Mouse (Mus musculus): ENCODE measurements at regions not wholly inside any gene's neighbourhood (a gene's known extent, or its start where the extent isn't known, plus 50 kb on each side); places are given as distances from the start of the nearest gene placed in this dataset.
A peak's percentile ranks its signal among the peaks of the same experiment; 100 is the strongest.

DNA sequence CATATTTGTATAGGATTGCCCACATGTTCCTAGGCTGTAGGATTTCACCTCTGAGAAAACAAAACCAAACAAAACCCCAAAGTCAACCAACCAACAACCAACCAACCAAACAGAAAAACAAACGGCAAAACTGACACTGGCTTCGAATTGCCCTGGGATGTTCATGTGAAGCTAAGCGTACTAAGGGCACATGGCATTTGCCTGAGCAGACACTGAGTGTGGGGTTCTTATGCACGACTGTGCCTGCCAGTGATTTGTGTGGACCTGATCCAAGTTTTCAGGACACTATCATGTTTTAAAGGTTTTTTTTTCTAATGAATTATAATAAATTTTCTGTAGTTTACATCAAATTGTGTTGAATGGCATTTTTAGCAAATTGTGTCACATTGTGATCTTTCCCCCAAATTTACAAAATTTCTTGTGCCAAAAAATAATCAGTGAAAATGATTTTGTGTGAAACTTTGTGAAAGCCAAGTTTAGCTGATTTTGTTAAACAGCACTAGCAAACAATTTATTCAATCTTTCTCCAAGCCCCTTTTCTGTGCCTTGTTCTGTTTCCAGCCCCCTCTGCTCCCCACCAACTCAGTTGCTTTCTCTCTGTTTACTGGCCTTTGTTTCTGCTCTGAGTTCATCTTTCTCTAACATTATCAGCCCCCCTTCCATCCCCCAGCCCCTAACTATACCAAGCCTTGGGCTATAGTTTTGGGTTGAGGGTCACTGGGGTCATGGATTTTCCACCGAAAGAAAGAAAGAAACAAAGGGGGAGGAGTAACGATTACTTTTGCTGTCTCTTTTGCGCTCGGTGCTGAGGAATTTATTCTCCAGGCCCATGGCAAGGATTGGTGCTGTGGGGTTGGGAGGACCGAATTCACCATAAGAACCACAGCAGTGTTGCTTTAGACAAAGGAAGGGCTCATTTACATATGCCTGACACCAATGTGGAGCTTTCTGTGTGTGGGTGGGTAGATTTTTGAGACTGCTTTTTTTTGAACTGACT lies 377.0 kb upstream of the Nr2f1 start:
- WGBS, result 19% methylated on average over 9 of the region's 9 CpGs
- no peak overlapping the region for H3K4me3 ChIP-seq
- H3K27me3 ChIP-seq, result no peaks in the 10 kb centered on the region
- H3K4me2 ChIP-seq (replicated peaks), result no peak overlapping the region
- H3K9ac ChIP-seq, result no peak overlapping the region
- peak; percentile 82 for ATAC-seq (ENCODE audit: low FRiP score)
- H3K9me3 ChIP-seq (replicated peaks), result no peaks in the 10 kb centered on the region
- no peaks in the 10 kb centered on the region for H3K36me3 ChIP-seq
- no peak overlapping the region; the same call in 1 of the 2 replicates for H3K27ac ChIP-seq
- peaks cover 12% of the 10 kb centered on the region for H3K4me1 ChIP-seq

DNA sequence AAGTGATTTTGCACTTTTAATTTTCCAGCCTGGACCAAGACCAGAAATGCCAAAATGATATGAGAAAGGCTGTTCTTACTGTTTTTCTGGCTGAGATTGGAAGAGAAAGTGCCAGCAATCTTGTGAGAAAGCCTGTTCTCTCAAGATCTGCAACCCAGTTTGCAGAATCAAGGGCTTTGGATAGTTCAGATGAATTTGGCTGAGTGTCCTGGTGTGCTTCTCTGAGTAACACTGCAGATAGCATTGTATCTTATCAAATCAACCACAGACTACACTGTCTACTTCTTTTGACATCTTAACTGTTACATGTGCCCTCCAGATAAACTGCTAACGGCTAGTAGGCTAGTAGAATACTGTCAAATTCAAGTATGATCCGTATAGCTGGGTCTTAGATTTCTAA lies 371.5 kb upstream of the Nr2f1 start:
- Histone ChIP-seq H3K9ac (no peak overlapping the region), H3K36me3 (no peaks in the 10 kb centered on the region), H3K4me1 (no peaks in the 10 kb centered on the region), H3K27ac (no peak overlapping the region), H3K4me3 (no peak overlapping the region), H3K4me2 (replicated peaks) (no peak overlapping the region), H3K9me3 (replicated peaks) (no peaks in the 10 kb centered on the region), H3K27me3 (no peaks in the 10 kb centered on the region)
- no peak for ATAC-seq (ENCODE audit: low FRiP score)
- WGBS, result 86% methylated on average over 2 of the region's 2 CpGs

DNA sequence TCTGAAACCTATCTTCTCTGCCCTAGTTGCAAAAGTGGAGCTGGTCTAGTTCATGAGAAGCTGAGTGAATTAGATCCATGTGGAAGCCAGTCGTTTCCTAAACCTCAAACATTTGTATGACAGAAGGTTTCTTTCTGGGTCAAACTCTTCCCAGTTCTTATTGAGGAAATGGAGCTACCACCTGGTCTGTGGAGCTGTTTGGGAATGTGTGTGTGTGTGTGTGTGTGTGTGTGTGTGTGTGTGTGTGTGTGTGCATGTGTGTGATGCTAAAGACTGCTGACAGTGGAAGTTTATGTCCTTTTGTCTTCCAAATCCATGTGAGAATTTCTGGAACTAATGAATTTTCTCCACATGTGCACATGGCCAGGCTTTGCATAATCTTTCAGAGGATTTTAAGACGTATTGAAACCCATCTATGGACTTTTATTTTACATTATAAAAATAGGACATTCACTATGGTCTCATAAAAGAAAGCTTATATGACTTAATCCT lies 324.9 kb upstream of the Nr2f1 start:
- ATAC-seq (ENCODE audit: low FRiP score), result 0 out of 2 replicates have a peak, but pooled peaks have one; percentile 38
- H3K36me3 ChIP-seq, result no peaks in the 10 kb centered on the region
- no peaks in the 10 kb centered on the region for H3K4me1 ChIP-seq
- H3K4me3 ChIP-seq, result no peak overlapping the region
- H3K4me2 ChIP-seq (replicated peaks), result no peak overlapping the region
- H3K27ac ChIP-seq, result no peak overlapping the region
- H3K9me3 ChIP-seq (replicated peaks), result no peaks in the 10 kb centered on the region
- 44% methylated on average over 2 of the region's 2 CpGs for WGBS
- no peak overlapping the region for H3K9ac ChIP-seq
- H3K27me3 ChIP-seq, result no peaks in the 10 kb centered on the region

DNA sequence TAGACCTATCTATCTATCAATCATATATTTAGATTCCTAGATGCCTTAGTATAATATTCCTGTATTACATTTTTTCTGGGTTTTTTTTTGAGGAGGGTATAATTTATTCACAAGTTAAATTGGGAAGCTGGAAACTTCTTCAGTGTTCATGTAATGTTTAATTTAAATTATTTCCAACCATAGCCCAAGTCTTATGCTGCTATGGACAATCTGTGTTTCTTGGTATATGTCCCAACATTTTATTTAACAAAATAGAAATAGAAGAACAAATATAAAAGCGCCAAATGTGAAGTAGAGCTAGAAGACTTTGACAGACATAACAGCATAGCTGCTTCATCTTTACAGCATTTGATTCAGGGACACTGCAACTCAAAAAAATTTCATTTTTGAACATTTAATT lies 321.2 kb upstream of the Nr2f1 start:
- Histone ChIP-seq H3K4me3 (no peak overlapping the region), H3K27ac (no peak overlapping the region), H3K9me3 (replicated peaks) (no peaks in the 10 kb centered on the region), H3K9ac (no peak overlapping the region), H3K27me3 (no peaks in the 10 kb centered on the region), H3K4me1 (no peaks in the 10 kb centered on the region), H3K4me2 (replicated peaks) (no peak overlapping the region), H3K36me3 (no peaks in the 10 kb centered on the region)
- WGBS, result 100% methylated on average over 1 of the region's 1 CpGs
- ATAC-seq (ENCODE audit: low FRiP score), result no peak

DNA sequence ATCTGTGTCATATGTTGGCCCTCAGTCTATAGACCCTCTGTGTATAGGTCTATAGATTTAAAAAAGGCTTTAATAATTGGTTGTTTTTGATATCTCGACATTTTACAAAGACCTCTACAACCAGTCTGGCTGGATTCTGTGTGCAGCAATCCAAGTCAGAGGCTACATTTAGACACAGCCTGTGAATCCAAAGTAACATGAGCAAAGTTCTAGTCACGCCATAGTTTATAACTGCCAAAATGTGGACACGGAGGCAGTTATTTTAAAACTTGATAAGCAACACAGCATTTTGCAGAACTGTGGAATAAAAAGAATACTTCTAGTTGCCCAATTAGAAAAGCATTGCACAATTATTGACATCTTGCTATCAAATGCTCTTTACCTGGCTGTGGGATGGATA lies 320.6 kb upstream of the Nr2f1 start:
- Histone ChIP-seq H3K36me3 (no peaks in the 10 kb centered on the region), H3K27me3 (no peaks in the 10 kb centered on the region), H3K4me1 (no peaks in the 10 kb centered on the region), H3K27ac (no peak overlapping the region), H3K9me3 (replicated peaks) (no peaks in the 10 kb centered on the region), H3K4me3 (no peak overlapping the region), H3K4me2 (replicated peaks) (no peak overlapping the region), H3K9ac (no peak overlapping the region)
- WGBS, result 90% methylated on average over 3 of the region's 3 CpGs
- no peak for ATAC-seq (ENCODE audit: low FRiP score)

DNA sequence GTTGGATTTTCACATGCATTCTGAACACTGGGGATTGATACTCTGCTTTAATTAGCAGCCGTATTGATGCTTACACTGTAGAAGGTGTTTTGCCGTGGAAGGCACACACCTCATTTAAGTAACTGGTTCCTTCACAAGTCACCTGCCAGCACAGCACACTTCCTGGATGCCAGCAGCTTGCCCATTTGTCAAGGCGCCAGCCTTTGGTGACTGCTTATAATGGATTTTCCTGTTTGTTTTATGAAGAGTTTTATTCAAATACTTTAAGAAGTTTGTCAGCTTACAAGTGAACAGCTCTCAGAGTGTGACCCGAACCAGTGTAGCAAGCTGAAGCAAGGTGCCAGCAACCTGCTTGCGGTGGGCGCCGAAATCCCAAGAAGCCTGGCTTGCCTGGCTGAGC lies 301.0 kb upstream of the Nr2f1 start:
- WGBS, result 85% methylated on average over 7 of the region's 7 CpGs
- H3K36me3 ChIP-seq, result no peaks in the 10 kb centered on the region
- no peak for ATAC-seq (ENCODE audit: low FRiP score)
- H3K4me2 ChIP-seq (replicated peaks), result no peak overlapping the region
- no peaks in the 10 kb centered on the region for H3K9me3 ChIP-seq (replicated peaks)
- H3K4me1 ChIP-seq, result no peaks in the 10 kb centered on the region
- H3K9ac ChIP-seq, result no peak overlapping the region
- no peak overlapping the region for H3K27ac ChIP-seq
- no peaks in the 10 kb centered on the region for H3K27me3 ChIP-seq
- H3K4me3 ChIP-seq, result no peak overlapping the region

DNA sequence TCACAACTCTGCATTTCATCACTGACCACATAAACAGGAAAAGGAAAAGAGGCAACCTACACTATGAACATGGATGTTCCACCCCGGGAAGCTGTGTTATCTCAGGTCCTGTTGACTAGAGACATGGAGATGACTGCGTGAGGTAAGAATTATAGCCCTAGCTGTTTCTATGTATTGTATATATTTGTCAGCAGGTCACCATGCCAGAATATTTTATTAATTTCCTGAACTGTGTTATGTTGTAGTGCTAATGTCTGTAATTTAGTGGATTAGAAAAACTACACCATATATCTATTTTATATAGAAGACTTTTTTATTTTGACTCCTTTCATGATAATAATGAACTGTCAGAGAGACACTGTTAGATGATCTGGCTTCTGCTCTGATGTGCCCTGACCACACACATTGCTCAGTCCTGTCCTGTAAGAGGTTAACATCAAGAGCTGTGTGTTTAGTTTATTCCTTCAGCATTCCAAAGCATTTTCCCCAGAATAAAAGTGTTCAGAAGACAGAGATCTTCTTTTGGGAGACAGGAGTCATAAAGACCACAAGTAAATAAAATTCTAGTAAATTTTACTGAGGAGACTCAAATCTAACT lies 284.3 kb upstream of the Nr2f1 start:
- Histone ChIP-seq H3K4me3 (no peak overlapping the region), H3K27ac (no peak overlapping the region), H3K4me1 (no peaks in the 10 kb centered on the region), H3K36me3 (no peaks in the 10 kb centered on the region), H3K27me3 (no peaks in the 10 kb centered on the region), H3K4me2 (replicated peaks) (no peak overlapping the region), H3K9me3 (replicated peaks) (no peaks in the 10 kb centered on the region), H3K9ac (no peak overlapping the region)
- WGBS, result 76% methylated on average over 2 of the region's 2 CpGs
- no peak for ATAC-seq (ENCODE audit: low FRiP score)

DNA sequence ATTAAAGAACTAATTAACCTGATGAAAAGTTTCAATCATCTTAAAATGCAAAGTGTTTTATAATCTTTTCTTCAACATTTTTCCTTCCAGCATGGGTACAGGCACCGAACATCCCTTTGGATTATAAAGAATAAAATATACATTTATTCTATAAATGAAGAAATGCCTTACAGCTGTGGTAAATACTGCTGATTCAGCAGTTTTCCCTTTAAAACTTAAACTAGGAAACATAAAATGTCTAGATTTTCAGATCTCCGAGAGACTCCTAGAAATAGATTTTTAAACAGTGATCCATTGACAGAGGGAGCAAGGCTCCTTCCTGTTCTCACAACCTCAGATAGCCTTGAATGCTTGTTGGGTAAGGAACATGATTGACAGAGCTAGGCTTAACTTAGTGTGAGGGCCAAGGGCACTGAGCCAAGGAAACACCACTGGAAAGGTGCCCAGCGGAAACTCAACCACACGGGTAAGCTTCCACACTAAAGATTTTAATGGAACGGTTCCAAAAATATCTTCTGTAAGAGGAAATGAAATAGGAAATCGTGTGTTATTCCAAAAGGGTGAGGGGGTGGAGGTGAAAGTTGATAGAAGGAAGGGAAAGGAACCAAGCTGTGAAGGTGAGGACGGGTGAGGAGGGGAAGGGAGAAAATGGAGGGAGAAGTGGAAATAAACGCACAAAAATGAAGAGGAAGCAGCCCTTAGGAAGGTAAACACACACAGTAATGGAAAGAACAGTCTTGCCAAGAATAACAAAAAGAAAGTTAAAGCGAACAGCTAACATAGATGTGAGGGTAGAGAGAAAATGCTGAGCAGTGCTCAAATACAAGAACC lies 283.6 kb upstream of the Nr2f1 start:
- H3K36me3 ChIP-seq, result no peaks in the 10 kb centered on the region
- H3K27me3 ChIP-seq, result no peaks in the 10 kb centered on the region
- ATAC-seq (ENCODE audit: low FRiP score), result no peak
- no peak overlapping the region for H3K9ac ChIP-seq
- H3K4me1 ChIP-seq, result no peaks in the 10 kb centered on the region
- no peak overlapping the region for H3K4me3 ChIP-seq
- no peak overlapping the region for H3K4me2 ChIP-seq (replicated peaks)
- H3K9me3 ChIP-seq (replicated peaks), result no peaks in the 10 kb centered on the region
- H3K27ac ChIP-seq, result no peak overlapping the region
- 60% methylated on average over 9 of the region's 9 CpGs for WGBS

DNA sequence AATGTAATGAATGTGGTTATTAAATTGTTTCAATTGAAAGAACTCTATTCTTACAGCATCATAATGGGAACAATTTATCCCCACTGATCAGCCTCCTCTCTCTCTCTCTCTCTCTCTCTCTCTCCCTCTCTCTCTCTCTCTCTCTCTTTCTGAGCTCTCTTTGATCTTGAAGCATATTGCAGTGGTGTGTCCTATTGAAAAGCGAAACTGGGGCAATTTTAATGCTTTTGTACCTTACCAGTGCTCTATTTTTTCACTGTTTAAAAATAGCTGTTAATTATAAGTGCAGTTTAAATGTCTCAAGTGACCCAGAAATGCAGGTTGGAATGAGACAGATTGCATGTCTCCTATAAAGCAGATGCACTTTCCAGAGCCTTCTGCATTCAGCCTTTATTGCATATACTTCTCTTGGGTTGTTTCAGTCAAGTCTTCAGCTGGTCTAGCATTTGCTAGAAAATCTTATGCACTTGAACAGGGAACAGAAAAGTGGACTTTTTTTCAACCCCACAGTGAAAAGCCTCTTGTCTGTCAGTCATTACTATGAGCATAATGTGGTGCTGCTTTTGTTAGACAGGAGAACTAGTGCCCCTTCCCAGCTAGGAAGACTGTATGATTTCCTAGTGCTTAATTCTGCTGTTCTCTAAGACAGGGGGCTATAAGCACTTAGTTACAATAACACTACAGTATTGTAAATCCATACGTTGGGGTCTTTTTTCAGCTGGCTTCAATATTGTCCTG lies 251.9 kb upstream of the Nr2f1 start:
- ATAC-seq (ENCODE audit: low FRiP score), result no peak
- Histone ChIP-seq H3K9me3 (replicated peaks) (no peaks in the 10 kb centered on the region), H3K4me2 (replicated peaks) (no peak overlapping the region), H3K4me3 (no peak overlapping the region), H3K4me1 (no peaks in the 10 kb centered on the region), H3K27me3 (no peaks in the 10 kb centered on the region), H3K27ac (no peak overlapping the region), H3K9ac (no peak overlapping the region), H3K36me3 (no peaks in the 10 kb centered on the region)
- 49% methylated on average over 2 of the region's 2 CpGs for WGBS

DNA sequence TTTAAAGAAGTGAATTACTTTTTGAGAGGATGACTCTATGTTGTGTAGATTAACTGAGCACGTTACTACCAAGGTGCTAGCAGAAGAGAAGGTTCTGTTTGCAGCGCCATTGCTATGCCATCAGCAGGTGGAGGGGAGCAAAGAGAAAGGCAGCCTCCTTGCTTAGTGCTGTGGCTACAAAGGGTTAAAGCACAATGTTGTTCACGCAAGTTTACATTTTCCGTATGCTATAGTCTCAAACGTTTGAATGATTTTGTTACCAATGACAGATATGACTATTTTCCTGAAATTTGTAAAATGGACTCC lies 247.1 kb upstream of the Nr2f1 start:
- H3K9ac ChIP-seq, result no peak overlapping the region
- H3K4me3 ChIP-seq, result no peak overlapping the region
- H3K9me3 ChIP-seq (replicated peaks), result no peaks in the 10 kb centered on the region
- no peaks in the 10 kb centered on the region for H3K27me3 ChIP-seq
- no peaks in the 10 kb centered on the region for H3K36me3 ChIP-seq
- peak overlapping the region; percentile 34; the same call in 1 of the 2 replicates for H3K4me2 ChIP-seq (replicated peaks)
- no peak overlapping the region for H3K27ac ChIP-seq
- 0 out of 2 replicates have a peak, but pooled peaks have one; percentile 19 for ATAC-seq (ENCODE audit: low FRiP score)
- peaks cover 17% of the 10 kb centered on the region for H3K4me1 ChIP-seq
- 69% methylated on average over 5 of the region's 5 CpGs for WGBS

DNA sequence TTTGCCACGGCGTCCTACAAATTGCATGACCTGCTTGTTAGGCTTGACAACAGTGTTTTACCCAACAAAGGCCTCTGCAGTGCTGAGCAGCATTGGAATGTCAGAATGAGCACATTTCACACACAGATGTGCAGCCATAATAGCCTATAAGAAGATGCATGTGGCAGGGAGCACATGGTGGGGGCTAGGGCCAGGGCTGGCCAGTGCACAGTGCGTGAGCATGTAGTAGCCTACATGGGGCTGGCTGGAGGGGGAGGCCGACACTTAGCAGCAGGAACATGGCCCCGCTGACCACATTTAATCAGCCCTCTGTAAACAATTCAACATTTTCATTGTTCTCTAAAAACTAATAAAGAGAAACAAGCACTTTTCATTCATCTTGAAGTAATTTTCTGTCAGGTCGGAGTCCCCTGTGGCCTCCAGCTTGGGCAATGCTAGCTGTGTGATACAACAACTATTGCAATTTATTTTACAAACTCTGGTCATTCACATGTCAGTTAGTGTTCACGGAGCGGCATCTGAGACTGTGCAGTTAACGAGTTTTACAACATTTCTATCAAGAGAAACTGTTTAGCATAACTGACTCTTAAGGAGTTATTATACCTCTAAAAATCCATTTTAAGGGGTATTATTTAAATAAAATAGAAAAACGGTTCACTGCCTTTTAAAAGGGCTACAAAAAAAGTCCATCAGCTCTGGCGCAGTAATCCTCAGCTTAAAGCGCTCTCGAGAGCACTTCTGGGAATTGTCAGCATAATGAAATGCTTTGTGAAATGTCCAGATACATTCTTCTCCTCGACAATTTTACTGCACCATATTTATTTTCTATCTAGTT lies 246.6 kb upstream of the Nr2f1 start:
- Histone ChIP-seq H3K9ac (no peak overlapping the region), H3K9me3 (replicated peaks) (no peaks in the 10 kb centered on the region), H3K4me1 (peaks cover 17% of the 10 kb centered on the region), H3K4me3 (no peak overlapping the region), H3K4me2 (replicated peaks) (peak overlapping the region; percentile 34), H3K36me3 (no peaks in the 10 kb centered on the region), H3K27me3 (no peaks in the 10 kb centered on the region), H3K27ac (0 out of 2 replicates have a peak overlapping the region, but pooled peaks have one; percentile 48)
- peak; percentile 92 for ATAC-seq (ENCODE audit: low FRiP score)
- WGBS, result 31% methylated on average over 14 of the region's 14 CpGs
